Mouse (Mus musculus): ENCODE measurements around the gene Galr2. TPM values are rescaled to one million over a fixed set of nuclear protein-coding genes. Genes with fewer than 3 reads are reported as not detected.
A peak's percentile ranks its signal among the peaks of the same experiment; 100 is the strongest.

The Galr2 gene
- polyA plus RNA-seq, 1 experiment from 2014 or later: 0.47 TPM

- no peak overlapping the region for H3K9ac ChIP-seq
- ATAC-seq (ENCODE audit: insufficient number of reproducible peaks, insufficient read depth, low FRiP score, low TSS enrichment): no peak
- H3K4me3 ChIP-seq: no peak overlapping the region
- no peaks in the 10 kb centered on the region for H3K36me3 ChIP-seq
- no peaks in the 10 kb centered on the region for H3K9me3 ChIP-seq
- H3K27me3 ChIP-seq: no peaks in the 10 kb centered on the region
- 62% methylated on average over 8 of the region's 8 CpGs for WGBS
- H3K4me1 ChIP-seq: 0 out of 2 replicates have a peak, but pooled peaks cover 3% of the 10 kb centered on the region
- H3K27ac ChIP-seq: no peak overlapping the region
- H3K4me2 ChIP-seq (replicated peaks): no peak overlapping the region
These were observed 30.4 kb downstream of the Galr2 start for GRCm38 (mm10) chr11:116311169-116311568.

- H3K27me3 ChIP-seq: no peaks in the 10 kb centered on the region
- peak overlapping the region; percentile 15; the same call in 1 of the 2 replicates for H3K9ac ChIP-seq
- H3K4me3 ChIP-seq: no peak overlapping the region
- no peaks in the 10 kb centered on the region for H3K9me3 ChIP-seq
- 0 out of 2 replicates have a peak, but pooled peaks cover 3% of the 10 kb centered on the region for H3K4me1 ChIP-seq
- 0 out of 2 replicates have a peak overlapping the region, but pooled peaks have one; percentile 30 for H3K27ac ChIP-seq
- no peak for ATAC-seq (ENCODE audit: insufficient number of reproducible peaks, insufficient read depth, low FRiP score, low TSS enrichment)
- no peak overlapping the region for H3K4me2 ChIP-seq (replicated peaks)
- no peaks in the 10 kb centered on the region for H3K36me3 ChIP-seq
- WGBS: 45% methylated on average over 8 of the region's 8 CpGs
These were observed 31.6 kb downstream of the Galr2 start for GRCm38 (mm10) chr11:116312359-116312758.

GRCm38 (mm10) chr11:116318719-116319659 is 38.2 kb downstream of the Galr2 start:
- Histone ChIP-seq H3K4me1 (no peaks in the 10 kb centered on the region), H3K27ac (no peak overlapping the region), H3K36me3 (no peaks in the 10 kb centered on the region), H3K9ac (peak overlapping the region; percentile 67), H3K9me3 (no peaks in the 10 kb centered on the region), H3K27me3 (no peaks in the 10 kb centered on the region), H3K4me2 (replicated peaks) (peak overlapping the region; percentile 90), H3K4me3 (peak overlapping the region; percentile 40)
- 2% methylated on average over 38 of the region's 41 CpGs for WGBS
- peak; percentile 72 for ATAC-seq (ENCODE audit: insufficient number of reproducible peaks, insufficient read depth, low FRiP score, low TSS enrichment)

- Histone ChIP-seq H3K27me3 (no peaks in the 10 kb centered on the region), H3K36me3 (no peaks in the 10 kb centered on the region), H3K9me3 (no peaks in the 10 kb centered on the region), H3K27ac (no peak overlapping the region), H3K4me3 (no peak overlapping the region), H3K4me1 (peaks cover 12% of the 10 kb centered on the region), H3K9ac (no peak overlapping the region), H3K4me2 (replicated peaks) (no peak overlapping the region)
- WGBS: 60% methylated on average over 7 of the region's 7 CpGs
- no peak for ATAC-seq (ENCODE audit: insufficient number of reproducible peaks, insufficient read depth, low FRiP score, low TSS enrichment)
These were observed 46.3 kb downstream of the Galr2 start for GRCm38 (mm10) chr11:116326963-116327603.

- ATAC-seq (ENCODE audit: insufficient number of reproducible peaks, insufficient read depth, low FRiP score, low TSS enrichment): no peak
These were observed 48.8 kb downstream of the Galr2 start for GRCm38 (mm10) chr11:116329314-116330210.

GRCm38 (mm10) chr11:116330211-116330518 is 49.4 kb downstream of the Galr2 start:
- H3K9ac ChIP-seq: no peak overlapping the region
- H3K36me3 ChIP-seq: no peaks in the 10 kb centered on the region
- no peak overlapping the region for H3K4me2 ChIP-seq (replicated peaks)
- H3K9me3 ChIP-seq: no peaks in the 10 kb centered on the region
- ATAC-seq (ENCODE audit: insufficient number of reproducible peaks, insufficient read depth, low FRiP score, low TSS enrichment): no peak
- H3K27ac ChIP-seq: 0 out of 2 replicates have a peak overlapping the region, but pooled peaks have one; percentile 27
- H3K4me3 ChIP-seq: no peak overlapping the region
- H3K4me1 ChIP-seq: peaks cover 33% of the 10 kb centered on the region
- peaks cover 23% of the 10 kb centered on the region for H3K27me3 ChIP-seq
- WGBS: 51% methylated on average over 7 of the region's 7 CpGs

More at GRCm38 (mm10) chr11:116329314-116330210, 48.8 kb downstream of the Galr2 start:
- Histone ChIP-seq H3K27ac (peak overlapping the region; percentile 27; the same call in 1 of the 2 replicates), H3K36me3 (no peaks in the 10 kb centered on the region), H3K27me3 (peaks cover 18% of the 10 kb centered on the region), H3K9me3 (no peaks in the 10 kb centered on the region), H3K4me3 (no peak overlapping the region), H3K4me1 (peaks cover 28% of the 10 kb centered on the region), H3K4me2 (replicated peaks) (no peak overlapping the region), H3K9ac (no peak overlapping the region)
- 47% methylated on average over 18 of the region's 18 CpGs for WGBS

GRCm38 (mm10) chr11:116332232-116332982 is 51.7 kb downstream of the Galr2 start:
- peaks cover 29% of the 10 kb centered on the region for H3K27me3 ChIP-seq
- no peak overlapping the region for H3K9ac ChIP-seq
- peaks cover 48% of the 10 kb centered on the region for H3K4me1 ChIP-seq
- H3K36me3 ChIP-seq: no peaks in the 10 kb centered on the region
- H3K4me2 ChIP-seq (replicated peaks): no peak overlapping the region
- 36% methylated on average over 19 of the region's 19 CpGs for WGBS
- ATAC-seq (ENCODE audit: insufficient number of reproducible peaks, insufficient read depth, low FRiP score, low TSS enrichment): no peak
- no peaks in the 10 kb centered on the region for H3K9me3 ChIP-seq
- H3K4me3 ChIP-seq: no peak overlapping the region
- no peak overlapping the region for H3K27ac ChIP-seq

- no peak for ATAC-seq (ENCODE audit: insufficient number of reproducible peaks, insufficient read depth, low FRiP score, low TSS enrichment)
- H3K27me3 ChIP-seq: peaks cover 31% of the 10 kb centered on the region
- 81% methylated on average over 3 of the region's 3 CpGs for WGBS
- no peak overlapping the region for H3K4me2 ChIP-seq (replicated peaks)
- peaks cover 49% of the 10 kb centered on the region for H3K4me1 ChIP-seq
- no peaks in the 10 kb centered on the region for H3K9me3 ChIP-seq
- no peak overlapping the region for H3K9ac ChIP-seq
- no peak overlapping the region for H3K27ac ChIP-seq
- no peak overlapping the region for H3K4me3 ChIP-seq
- H3K36me3 ChIP-seq: no peaks in the 10 kb centered on the region
These were observed 52.2 kb downstream of the Galr2 start for GRCm38 (mm10) chr11:116332983-116333270.

Other genes with a start within 250 kb of the Galr2 start
- gene Unc13d, start 203.0 kb upstream of the Galr2 start, polyA plus RNA-seq (2016; fragmentation: Nextera tagmentation; extraction: Ambion mirVana): 1.3 and 1.8 TPM in 2 replicates
- gene Wbp2, start 193.9 kb upstream of the Galr2 start, polyA plus RNA-seq (2016; fragmentation: Nextera tagmentation; extraction: Ambion mirVana): 44.9 and 48.3 TPM in 2 replicates
- 6.9 and 9.1 TPM in 2 replicates for gene Trim47, start 153.7 kb upstream of the Galr2 start, polyA plus RNA-seq (2016; fragmentation: Nextera tagmentation; extraction: Ambion mirVana)
- 2.3 and 2.6 TPM in 2 replicates for gene Trim65, start 149.8 kb upstream of the Galr2 start, polyA plus RNA-seq (2016; fragmentation: Nextera tagmentation; extraction: Ambion mirVana)
- 83.7 and 89.2 TPM in 2 replicates for gene Mrpl38, start 142.1 kb upstream of the Galr2 start, polyA plus RNA-seq (2016; fragmentation: Nextera tagmentation; extraction: Ambion mirVana)
- gene Fbf1, start 112.8 kb upstream of the Galr2 start, polyA plus RNA-seq (2016; fragmentation: Nextera tagmentation; extraction: Ambion mirVana): 61.2 and 61.3 TPM in 2 replicates
- gene Ten1, start 82.1 kb upstream of the Galr2 start, polyA plus RNA-seq (2016; fragmentation: Nextera tagmentation; extraction: Ambion mirVana): 66.5 and 71.9 TPM in 2 replicates
- 25.8 and 26.4 TPM in 2 replicates for gene Acox1, start 81.9 kb upstream of the Galr2 start, polyA plus RNA-seq (2016; fragmentation: Nextera tagmentation; extraction: Ambion mirVana)
- gene Evpl, start 42.9 kb upstream of the Galr2 start, polyA plus RNA-seq (2016; fragmentation: Nextera tagmentation; extraction: Ambion mirVana): 2.9 and 3.1 TPM in 2 replicates
- 105 and 107 TPM in 2 replicates for gene Srp68, start 6.7 kb upstream of the Galr2 start, polyA plus RNA-seq (2016; fragmentation: Nextera tagmentation; extraction: Ambion mirVana)
- gene Exoc7, start 26.3 kb downstream of the Galr2 start, polyA plus RNA-seq (2016; fragmentation: Nextera tagmentation; extraction: Ambion mirVana): 78.8 and 83.9 TPM in 2 replicates
- gene Foxj1, start 54.5 kb downstream of the Galr2 start, polyA plus RNA-seq (2016; fragmentation: Nextera tagmentation; extraction: Ambion mirVana): 1.0 and 1.8 TPM in 2 replicates
- gene Rnf157, start 132.1 kb downstream of the Galr2 start, polyA plus RNA-seq (2016; fragmentation: Nextera tagmentation; extraction: Ambion mirVana): 27.4 and 33.3 TPM in 2 replicates
- gene Ubald2, start 153.2 kb downstream of the Galr2 start, polyA plus RNA-seq (2016; fragmentation: Nextera tagmentation; extraction: Ambion mirVana): 32.3 and 44.1 TPM in 2 replicates
- gene Qrich2, start 185.3 kb downstream of the Galr2 start, polyA plus RNA-seq (2016; fragmentation: Nextera tagmentation; extraction: Ambion mirVana): 0.14 and 0.39 TPM in 2 replicates
- gene Prpsap1, start 213.3 kb downstream of the Galr2 start, polyA plus RNA-seq (2016; fragmentation: Nextera tagmentation; extraction: Ambion mirVana): 197 and 211 TPM in 2 replicates
- 6.9 and 8.3 TPM in 2 replicates for gene Sphk1, start 250.0 kb downstream of the Galr2 start, polyA plus RNA-seq (2016; fragmentation: Nextera tagmentation; extraction: Ambion mirVana)

All from embryonic facial prominence, embryonic 12.5 days (tissue).